Mouse (Mus musculus) E14TG2a.4 (cell line): ENCODE data around the gene Tex52.

ENCODE experiments used
- H3K27me3 ChIP-seq: 2 replicates; pipeline ENCODE4 v1.6.1; 2014; ENCODE audit warnings: low read length, control low read depth; ENCODE audit not compliant: insufficient read depth
- H3K36me3 ChIP-seq: 2 replicates; pipeline ENCODE4 v1.6.1; 2014; ENCODE audit warnings: low read length, control low read depth; ENCODE audit not compliant: insufficient read depth
- H3K4me1 ChIP-seq: replicated peaks from 2 replicates; pipeline ENCODE4 v1.6.1; 2014; ENCODE audit warnings: low read depth, low read length, control low read depth
- H3K4me3 ChIP-seq: replicated peaks from 2 replicates; pipeline ENCODE4 v1.5.1; 2014; ENCODE audit warnings: mild to moderate bottlenecking, low read length
- H3K9me3 ChIP-seq: 2 replicates; pipeline ENCODE4 v1.6.1; 2014; ENCODE audit warnings: low read length, control low read depth
- CTCF ChIP-seq: conservative IDR thresholded peaks from 2 replicates; pipeline ENCODE4 v1.5.1; 2014; ENCODE audit warnings: low read length
- NANOG ChIP-seq: IDR thresholded peaks from 2 replicates; pipeline ENCODE4 v1.6.1; 2014; ENCODE audit warnings: borderline replicate concordance, low read length, mixed read lengths
- POU5F1 ChIP-seq: IDR thresholded peaks from 2 replicates; pipeline ENCODE4 v1.6.1; 2014; ENCODE audit warnings: low read length, borderline replicate concordance

Gene Tex52

DNA sequence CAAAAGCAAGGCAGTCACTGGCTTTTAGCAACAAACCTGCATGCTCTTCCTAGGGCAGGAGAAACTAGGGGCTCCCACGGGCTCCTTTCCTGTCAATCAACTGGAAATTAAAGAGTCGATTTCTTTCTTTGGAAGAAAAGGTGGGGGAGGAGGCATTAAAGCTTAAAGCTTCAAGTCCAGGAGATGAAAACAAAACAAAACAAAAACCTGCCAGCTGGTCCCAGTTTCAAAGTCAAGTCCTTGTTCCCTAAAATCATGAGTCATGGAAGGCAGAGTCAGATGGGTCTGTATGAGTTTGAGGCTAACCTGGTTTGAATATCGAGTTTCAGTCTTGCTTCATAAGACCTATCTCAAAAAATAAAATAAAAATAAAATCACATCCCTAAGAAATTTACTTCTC, 21.1 kb upstream of the Tex52 start:
- TF ChIP-seq NANOG (no peak), CTCF (no peak), POU5F1 (no peak)
- Histone ChIP-seq H3K36me3 (peaks cover 53% of the 10 kb centered on the region), H3K9me3 (no peaks in the 10 kb centered on the region), H3K27me3 (no peaks in the 10 kb centered on the region), H3K4me3 (0 out of 2 replicates have a peak overlapping the region, but pooled peaks have one; percentile 91), H3K4me1 (peaks cover 55% of the 10 kb centered on the region)

DNA sequence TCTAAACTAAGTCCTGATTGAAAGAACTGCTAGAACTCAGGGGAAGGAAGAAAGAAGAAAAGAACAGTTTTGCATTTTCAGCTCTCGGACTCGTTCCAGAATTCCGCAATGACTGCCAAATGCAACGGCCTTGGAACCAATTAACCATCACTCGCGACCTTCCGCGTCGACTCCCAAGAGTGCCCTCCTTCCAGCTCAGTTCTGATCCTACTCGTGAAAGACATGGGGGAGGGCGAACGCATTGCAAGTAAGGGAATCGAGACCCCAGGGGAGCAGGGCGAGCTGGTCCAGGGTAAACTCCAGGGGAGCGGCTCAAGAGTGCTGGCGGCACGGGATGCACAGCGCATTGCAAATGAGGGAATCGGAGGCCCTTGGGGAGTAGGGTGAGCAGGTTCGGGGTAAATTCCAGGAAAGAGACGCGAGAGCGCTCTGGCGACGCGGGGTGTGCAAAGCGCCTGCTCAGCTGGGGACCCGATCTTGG, 20.0 kb upstream of the Tex52 start:
- H3K4me1 ChIP-seq: peaks cover 59% of the 10 kb centered on the region
- no peaks in the 10 kb centered on the region for H3K27me3 ChIP-seq
- H3K36me3 ChIP-seq: peaks cover 55% of the 10 kb centered on the region
- TF ChIP-seq NANOG (0 out of 2 replicates have a peak, but pooled peaks have one; percentile 15), POU5F1 (no peak)
- no peaks in the 10 kb centered on the region for H3K9me3 ChIP-seq
- H3K4me3 ChIP-seq: peak overlapping the region; percentile 91

DNA sequence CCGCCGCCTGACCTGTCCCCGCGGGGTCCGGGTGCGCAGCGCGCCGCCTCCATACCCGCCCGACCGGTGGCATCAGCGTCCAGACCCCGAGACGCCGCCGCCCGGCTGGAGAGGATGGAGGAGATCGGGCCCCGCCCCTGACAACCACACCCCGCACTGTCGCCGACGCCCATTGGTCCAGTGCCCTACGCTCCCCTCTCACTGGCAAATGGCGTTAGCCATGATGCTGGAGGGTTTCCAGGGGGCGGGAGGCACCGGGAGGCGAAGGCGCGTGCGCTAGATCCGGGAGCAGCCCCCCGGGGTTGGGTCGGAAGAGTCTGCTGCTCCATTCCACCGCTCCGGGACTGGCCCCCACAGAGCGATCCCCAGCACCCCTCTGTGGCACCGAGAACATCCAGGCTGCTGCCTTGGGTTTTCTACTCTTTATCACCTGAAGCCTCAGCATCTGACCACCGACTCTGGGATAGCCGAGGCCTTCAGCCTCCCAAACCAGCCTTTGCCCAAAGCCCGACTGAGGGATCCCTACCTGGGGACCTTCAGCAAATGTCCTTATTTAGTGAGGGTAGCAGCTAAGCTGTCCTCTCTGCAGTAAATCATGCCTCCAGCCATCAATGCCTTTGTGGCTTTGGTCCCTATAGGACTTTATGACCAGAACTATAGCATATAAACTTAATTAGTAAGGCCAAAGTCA, 19.4 kb upstream of the Tex52 start, which contains the start of gene Tulp3:
Tulp3 (minus strand) TSS at position 126 of the 691 bp plus-strand sequence.
- Histone ChIP-seq H3K4me1 (peaks cover 65% of the 10 kb centered on the region), H3K4me3 (peak within 1 kb of the TSS; percentile 91), H3K36me3 (peaks cover 55% of the 10 kb centered on the region), H3K9me3 (no peaks in the 10 kb centered on the region), H3K27me3 (no peaks in the 10 kb centered on the region)
- TF ChIP-seq CTCF (no peak), NANOG (no peak), POU5F1 (no peak)

DNA sequence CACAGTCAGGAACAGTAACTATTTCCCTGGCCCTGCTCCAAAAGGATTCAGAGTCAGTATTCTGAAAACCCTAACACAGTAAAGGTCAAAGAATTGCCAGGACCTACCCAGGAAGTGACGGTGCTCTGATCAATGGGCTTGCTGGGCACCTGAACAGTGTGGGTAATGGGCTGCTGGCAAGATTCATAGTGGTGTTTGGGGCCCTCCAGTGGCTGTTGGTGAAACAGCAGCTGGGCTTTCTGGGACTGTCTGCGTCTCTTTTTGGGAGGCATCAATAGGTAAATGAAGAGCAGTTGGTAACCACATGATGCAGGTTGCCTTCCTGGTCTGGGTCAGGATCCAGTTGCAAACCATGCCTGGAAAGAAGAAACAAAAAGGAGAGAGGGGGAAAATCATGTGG, 16.3 kb upstream of the Tex52 start:
- Histone ChIP-seq H3K27me3 (no peaks in the 10 kb centered on the region), H3K4me3 (no peak overlapping the region), H3K36me3 (peaks cover 45% of the 10 kb centered on the region), H3K4me1 (peaks cover 72% of the 10 kb centered on the region), H3K9me3 (no peaks in the 10 kb centered on the region)
- TF ChIP-seq CTCF (peak; percentile 100), POU5F1 (no peak)

DNA sequence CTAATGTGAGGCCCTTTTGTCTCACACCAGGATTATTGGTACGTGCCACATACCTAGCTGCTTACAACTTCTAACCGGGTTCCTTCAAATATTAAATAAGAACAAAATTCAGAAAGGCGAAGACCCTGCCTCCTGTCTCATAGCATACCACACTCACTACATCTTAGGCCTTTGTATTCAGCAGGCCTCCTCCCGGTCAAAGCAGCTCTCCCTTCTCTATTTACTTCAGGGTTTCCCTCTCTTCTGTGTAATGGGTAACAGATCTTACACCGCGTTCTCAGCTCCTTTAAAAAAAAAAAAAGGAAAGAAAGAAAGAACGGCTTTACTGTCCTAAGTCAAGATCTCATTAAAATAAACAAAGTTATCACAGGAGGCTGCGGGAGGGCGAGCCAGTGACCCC, 13.4 kb upstream of the Tex52 start:
- no peak for TF ChIP-seq NANOG
- no peak for TF ChIP-seq POU5F1
- TF ChIP-seq CTCF: no peak
- Histone ChIP-seq H3K9me3 (no peaks in the 10 kb centered on the region), H3K4me3 (peak overlapping the region; percentile 91), H3K36me3 (peaks cover 65% of the 10 kb centered on the region), H3K27me3 (no peaks in the 10 kb centered on the region), H3K4me1 (peaks cover 79% of the 10 kb centered on the region)

DNA sequence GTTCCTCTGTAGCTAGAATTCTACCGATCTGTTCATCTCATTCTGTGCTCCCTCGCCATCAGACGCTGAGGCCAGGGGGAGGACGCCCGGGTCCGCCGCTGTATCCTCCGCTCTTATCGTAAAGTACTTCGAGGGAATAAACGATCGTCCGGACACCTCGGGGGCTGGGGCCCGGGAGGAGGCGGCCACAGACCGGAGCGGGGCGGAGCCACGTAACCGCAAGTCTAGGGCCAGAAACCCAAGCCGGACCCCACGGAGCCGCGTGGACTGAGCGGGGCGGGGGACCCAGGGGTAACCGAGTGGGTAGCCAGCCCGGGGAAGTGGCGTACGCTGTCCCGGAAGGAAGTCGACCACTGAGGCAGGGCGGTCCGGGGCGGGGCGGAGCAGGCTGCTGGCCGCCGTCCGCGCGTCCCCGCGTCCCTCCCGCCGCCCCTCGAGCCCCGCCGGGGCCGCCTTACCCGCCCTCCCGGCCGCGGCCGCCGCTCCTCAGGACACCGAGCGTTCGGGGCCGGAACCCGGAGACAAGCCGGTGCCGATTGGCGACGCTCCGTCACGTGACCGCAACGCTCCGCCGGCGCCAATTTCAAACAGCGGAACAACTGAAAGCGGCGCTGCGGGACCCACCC, 12.8 kb upstream of the Tex52 start, which contains the start of the genes Rhno1 and Foxm1:
Rhno1 (minus strand) TSS at position 531 of the 626 bp plus-strand sequence.
Foxm1 (plus strand) TSS at position 587 of the 626 bp plus-strand sequence.
- Histone ChIP-seq H3K36me3 (peaks cover 65% of the 10 kb centered on the region), H3K27me3 (no peaks in the 10 kb centered on the region), H3K4me3 (peak within 1 kb of the TSS; percentile 91), H3K4me1 (peaks cover 73% of the 10 kb centered on the region), H3K9me3 (no peaks in the 10 kb centered on the region)
- TF ChIP-seq NANOG (no peak), POU5F1 (no peak), CTCF (no peak)

DNA sequence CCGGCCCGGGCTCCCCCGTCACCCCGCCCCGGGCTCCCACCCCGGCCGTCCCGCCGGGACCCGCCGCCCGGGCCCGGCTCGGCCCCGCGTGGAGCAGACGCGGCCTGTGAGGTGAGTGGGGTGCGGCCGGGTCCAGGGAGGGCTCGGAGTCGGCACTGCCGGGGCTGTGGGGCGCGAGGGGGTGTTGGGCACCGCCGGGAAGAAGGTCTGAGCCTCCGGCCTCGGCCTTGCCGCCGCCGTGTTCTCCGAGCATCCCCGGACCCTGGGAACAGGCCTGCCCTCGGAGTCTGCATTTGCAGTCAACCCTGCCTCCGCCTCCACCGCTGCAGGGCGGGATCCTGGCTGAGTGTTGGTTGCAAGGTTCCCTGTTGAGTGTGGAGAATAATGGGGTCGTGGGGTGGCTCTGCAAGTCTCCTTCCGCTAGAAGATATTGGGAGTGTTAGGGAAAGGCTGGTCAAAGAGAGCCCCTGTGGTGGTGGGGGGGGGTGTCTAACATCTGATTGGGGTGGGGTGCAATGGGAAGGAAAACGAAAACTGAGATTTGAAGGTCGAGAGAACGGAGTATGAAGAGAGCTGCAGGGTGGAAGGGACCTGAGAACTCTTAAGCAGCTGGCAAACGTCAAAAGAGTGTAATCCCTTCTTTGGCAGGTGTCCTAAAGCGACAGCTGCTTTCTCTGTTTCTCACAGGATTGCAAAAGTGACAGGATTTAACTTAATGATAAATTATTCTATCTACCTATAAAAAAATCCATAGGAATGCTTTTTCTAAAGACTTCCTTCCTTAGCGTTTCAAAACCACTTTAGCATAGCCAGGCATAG, 12.0 kb upstream of the Tex52 start:
- Histone ChIP-seq H3K4me3 (peak overlapping the region; percentile 91), H3K9me3 (no peaks in the 10 kb centered on the region), H3K4me1 (peaks cover 67% of the 10 kb centered on the region), H3K36me3 (peaks cover 64% of the 10 kb centered on the region), H3K27me3 (no peaks in the 10 kb centered on the region)
- TF ChIP-seq CTCF: no peak
- TF ChIP-seq POU5F1: no peak
- no peak for TF ChIP-seq NANOG

DNA sequence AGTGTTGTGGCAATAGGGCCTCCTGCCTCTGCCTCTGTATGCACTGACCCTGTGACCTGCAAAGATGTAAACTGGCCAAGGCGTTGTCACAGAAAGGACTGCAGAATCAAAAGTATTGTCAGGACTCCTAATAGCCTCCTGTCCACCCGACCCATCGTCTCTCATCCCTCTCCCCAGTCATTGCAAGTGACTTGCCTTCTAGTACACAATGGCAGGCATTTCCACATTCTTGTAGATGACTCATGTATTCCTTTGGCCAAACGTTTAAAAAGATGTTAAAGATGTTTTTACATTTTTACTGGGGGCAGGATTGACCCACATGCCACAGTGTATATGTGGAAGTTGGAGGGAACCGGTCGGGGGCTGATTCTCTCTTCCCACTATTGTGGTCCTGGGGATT, 10.5 kb upstream of the Tex52 start:
- TF ChIP-seq NANOG (no peak), CTCF (no peak), POU5F1 (no peak)
- no peaks in the 10 kb centered on the region for H3K9me3 ChIP-seq
- H3K27me3 ChIP-seq: no peaks in the 10 kb centered on the region
- H3K36me3 ChIP-seq: peaks cover 70% of the 10 kb centered on the region
- peaks cover 54% of the 10 kb centered on the region for H3K4me1 ChIP-seq
- H3K4me3 ChIP-seq: no peak overlapping the region

DNA sequence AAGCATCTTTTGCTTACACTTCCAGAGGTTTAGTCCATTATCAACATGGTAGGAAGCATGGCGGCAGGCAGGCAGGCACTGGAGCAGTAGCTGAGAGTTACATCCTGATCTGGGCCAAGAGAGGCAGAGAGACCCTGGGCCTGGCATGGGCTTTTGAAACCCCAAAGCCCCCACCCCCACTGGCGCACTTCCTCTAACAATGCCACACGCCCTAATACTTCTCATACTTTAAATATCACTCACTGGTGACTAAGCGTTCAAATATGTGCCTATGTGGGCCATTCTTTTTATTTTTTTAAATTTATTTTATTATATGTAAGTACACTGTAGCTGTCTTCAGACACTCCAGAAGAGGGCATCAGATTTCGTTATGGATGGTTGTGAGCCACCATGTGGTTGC, 8.8 kb upstream of the Tex52 start:
- H3K4me3 ChIP-seq: no peak overlapping the region
- H3K36me3 ChIP-seq: peaks cover 70% of the 10 kb centered on the region
- no peaks in the 10 kb centered on the region for H3K9me3 ChIP-seq
- TF ChIP-seq CTCF: no peak
- no peak for TF ChIP-seq NANOG
- no peak for TF ChIP-seq POU5F1
- H3K27me3 ChIP-seq: no peaks in the 10 kb centered on the region
- H3K4me1 ChIP-seq: peaks cover 36% of the 10 kb centered on the region
